11 mouse cellular contexts compared by ENCODE assay signal in genomic region chr17:5206731-5207130, GRCm38 (mm10).
DNase-seq lines count a peak whose midpoint lies in the region; ATAC-seq and TF ChIP-seq lines count a peak whose summit lies in the region.
"Had no signal": no experiment of that assay in that cellular context is flagged by ENCODE, and none has a peak within 500 bp of the region (broad histone marks: within the 10 kb centered on the region; RNA-seq: fewer than 3 reads in every experiment).

No protein-coding gene starts in this region.

- 0 out of 2 replicates have a peak overlapping the region, but pooled peaks have one; percentile 22 for H3K27ac ChIP-seq in forebrain, embryonic 14.5 days (ENCODE audit: low read depth, low read length)
- H3K27ac ChIP-seq in forebrain, embryonic 15.5 days (replicated peaks), result no peak overlapping the region
- H3K27ac ChIP-seq in heart, embryonic 16.5 days (ENCODE audit: low read length), result peak overlapping the region; percentile 28; the same call in 1 of the 2 replicates
- H3K27ac ChIP-seq: hindbrain, embryonic 10.5 days had no signal

- H3K27me3 ChIP-seq in forebrain, embryonic 14.5 days (replicated peaks; ENCODE audit: control insufficient read depth, insufficient read depth, low read length), result no peaks in the 10 kb centered on the region
- no peaks in the 10 kb centered on the region for H3K27me3 ChIP-seq in forebrain, embryonic 15.5 days
- H3K27me3 ChIP-seq in C2C12 (ENCODE audit: control insufficient read depth, insufficient read depth, insufficient read length), result no peaks in the 10 kb centered on the region
- no peaks in the 10 kb centered on the region for H3K27me3 ChIP-seq in heart, embryonic 16.5 days (ENCODE audit: control insufficient read depth, insufficient read depth, low read length)

- H3K79me2 ChIP-seq in C2C12 (ENCODE audit: control insufficient read depth, insufficient read depth), result peaks cover 50% of the 10 kb centered on the region

- peak; percentile 44 for DNase-seq in forebrain, embryonic 14.5 days (ENCODE audit: low spot score)
- DNase-seq in lung, postnatal 10 days, result peak; percentile 60
- no peak for DNase-seq in right cerebral cortex, adult 2 months (ENCODE audit: low spot score in 2 of 2)
- DNase-seq in embryo, embryonic 10.5 days (ENCODE audit: low spot score), result no peak
- DNase-seq in right cerebral cortex, postnatal 10 days (ENCODE audit: low spot score in 2 of 2), result no peak
- DNase-seq: cerebellum, postnatal 10 days; right cerebral cortex, postnatal 14 days had no signal

- 23% methylated on average over 9 of the region's 9 CpGs for WGBS in forebrain, embryonic 14.5 days
- WGBS in forebrain, embryonic 15.5 days, result 23% methylated on average over 9 of the region's 9 CpGs
- WGBS in heart, embryonic 16.5 days, result 43% methylated on average over 9 of the region's 9 CpGs

- H3ac ChIP-seq in C2C12 (ENCODE audit: control insufficient read depth, insufficient read length, low read depth), result no peak overlapping the region

- no peak for TF ChIP-seq CTCF in C2C12 (IDR thresholded peaks at IDR 0.05; ENCODE audit: control insufficient read depth, insufficient read depth, insufficient read length)

- peaks cover 5% of the 10 kb centered on the region for H3K79me3 ChIP-seq in C2C12 (ENCODE audit: low read depth)

- no peak overlapping the region for H3K9ac ChIP-seq in forebrain, embryonic 14.5 days (ENCODE audit: low read length)
- H3K9ac ChIP-seq in forebrain, embryonic 15.5 days (replicated peaks), result no peak overlapping the region
- no peak overlapping the region for H3K9ac ChIP-seq in heart, embryonic 16.5 days (ENCODE audit: low read length)

- no peaks in the 10 kb centered on the region for H3K9me3 ChIP-seq in forebrain, embryonic 14.5 days (replicated peaks; ENCODE audit: control insufficient read depth, low read length)
- no peaks in the 10 kb centered on the region for H3K9me3 ChIP-seq in forebrain, embryonic 15.5 days
- H3K9me3 ChIP-seq in heart, embryonic 16.5 days (replicated peaks; ENCODE audit: control insufficient read depth, low read length), result no peaks in the 10 kb centered on the region
- H3K9me3 ChIP-seq: hindbrain, embryonic 10.5 days had no signal

- no peaks in the 10 kb centered on the region for H3K36me3 ChIP-seq in forebrain, embryonic 14.5 days (ENCODE audit: control insufficient read depth, insufficient read depth, low read length)
- no peaks in the 10 kb centered on the region for H3K36me3 ChIP-seq in forebrain, embryonic 15.5 days
- H3K36me3 ChIP-seq in C2C12 (ENCODE audit: control insufficient read depth, insufficient read depth), result no peaks in the 10 kb centered on the region
- no peaks in the 10 kb centered on the region for H3K36me3 ChIP-seq in heart, embryonic 16.5 days (ENCODE audit: control insufficient read depth, insufficient read depth)
- H3K36me3 ChIP-seq: hindbrain, embryonic 10.5 days had no signal

- H3K4me2 ChIP-seq in forebrain, embryonic 14.5 days (ENCODE audit: low read length), result no peak overlapping the region
- no peak overlapping the region for H3K4me2 ChIP-seq in forebrain, embryonic 15.5 days (replicated peaks)
- H3K4me2 ChIP-seq in heart, embryonic 16.5 days (ENCODE audit: low read depth, low read length), result no peak overlapping the region

- 0 out of 2 replicates have a peak, but pooled peaks have one; percentile 22 for ATAC-seq in forebrain, embryonic 14.5 days
- ATAC-seq in forebrain, embryonic 15.5 days (replicated peaks), result no peak
- ATAC-seq in heart, embryonic 16.5 days (replicated peaks; ENCODE audit: extremely low read depth, insufficient read depth, low FRiP score), result no peak

- H3K4me3 ChIP-seq in forebrain, embryonic 14.5 days (ENCODE audit: low read depth, low read length), result no peak overlapping the region
- H3K4me3 ChIP-seq in forebrain, embryonic 15.5 days, result no peak overlapping the region
- H3K4me3 ChIP-seq in C2C12 (ENCODE audit: insufficient read depth, poor library complexity, severe bottlenecking), result no peak overlapping the region
- no peak overlapping the region for H3K4me3 ChIP-seq in heart, embryonic 16.5 days (ENCODE audit: low read length)
- H3K4me3 ChIP-seq: hindbrain, embryonic 10.5 days had no signal

- H3K4me1 ChIP-seq in forebrain, embryonic 14.5 days (ENCODE audit: control insufficient read depth, insufficient read depth, low read length), result peaks cover 42% of the 10 kb centered on the region
- H3K4me1 ChIP-seq in forebrain, embryonic 15.5 days, result peaks cover 77% of the 10 kb centered on the region
- H3K4me1 ChIP-seq in heart, embryonic 16.5 days (ENCODE audit: control insufficient read depth, insufficient read depth, low read length), result peaks cover 44% of the 10 kb centered on the region

TF ChIP-seq in C2C12, 6 proteins besides CTCF, POLR2A, EP300 and RAD21:
- no peak for TF ChIP-seq MYOD1 (IDR thresholded peaks at IDR 0.05; ENCODE audit: control insufficient read depth, insufficient read length, low read depth)
- TF ChIP-seq CEBPB (IDR thresholded peaks at IDR 0.05; ENCODE audit: low read depth), result peak; percentile 63
- TF ChIP-seq USF1 (IDR thresholded peaks at IDR 0.05; ENCODE audit: low read depth), result no peak
- no peak for TF ChIP-seq MYOG (IDR thresholded peaks at IDR 0.05; ENCODE audit: control insufficient read depth, extremely low read depth, insufficient read length)
- no peak for TF ChIP-seq MAX (IDR thresholded peaks at IDR 0.05)
- no peak for TF ChIP-seq FOSL1 (IDR thresholded peaks at IDR 0.05; ENCODE audit: insufficient read depth, low read length, poor library complexity, severe bottlenecking)

Comparison
In these comparisons a context has a peak if more than half of its experiments do, and no peak if none do; other contexts are left out.
1. DNase-seq: peak in forebrain, embryonic 14.5 days (single experiment) and lung, postnatal 10 days (single experiment); none in right cerebral cortex, adult 2 months (0 of 2), embryo, embryonic 10.5 days (single experiment) and right cerebral cortex, postnatal 10 days (0 of 2).